Mouse (Mus musculus): ENCODE data around the gene Gm13871. TPM values are rescaled to one million over a fixed set of nuclear protein-coding genes. Genes with fewer than 3 reads are reported as not detected.
"Not testable (repeated sequence)": the region's sequence is repeated elsewhere in the genome, so short reads cannot be mapped to it uniquely, and the experiment has no call there.

The Gm13871 gene
- not detected in 2 replicates for polyA plus RNA-seq (2015; fragmentation: Nextera tagmentation; extraction: Ambion mirVana)

DNA sequence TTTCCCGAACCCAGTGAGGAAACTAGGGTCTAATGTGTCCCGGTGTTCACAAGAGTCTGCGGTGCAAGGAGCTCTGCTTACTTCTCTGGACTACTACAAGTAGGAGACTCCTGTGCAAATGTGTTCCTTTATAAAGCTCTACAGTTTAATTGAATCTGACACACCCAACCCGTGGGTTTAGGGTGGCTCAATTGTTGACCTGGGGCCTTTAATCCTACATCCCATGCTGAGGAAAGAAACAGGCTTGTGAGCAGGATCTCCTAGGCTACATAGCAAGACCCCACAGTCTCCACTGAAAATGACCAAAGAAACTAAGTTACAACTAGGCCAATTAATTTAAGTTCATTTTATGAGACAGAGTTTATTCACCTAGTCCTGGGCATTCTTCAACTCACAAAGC is at the start of gene Gm13871:
Gene Gm13871 (minus strand): TSS at position 101 of the 400 bp plus-strand sequence.
- H3K4me1 ChIP-seq = not testable (repeated sequence)

DNA sequence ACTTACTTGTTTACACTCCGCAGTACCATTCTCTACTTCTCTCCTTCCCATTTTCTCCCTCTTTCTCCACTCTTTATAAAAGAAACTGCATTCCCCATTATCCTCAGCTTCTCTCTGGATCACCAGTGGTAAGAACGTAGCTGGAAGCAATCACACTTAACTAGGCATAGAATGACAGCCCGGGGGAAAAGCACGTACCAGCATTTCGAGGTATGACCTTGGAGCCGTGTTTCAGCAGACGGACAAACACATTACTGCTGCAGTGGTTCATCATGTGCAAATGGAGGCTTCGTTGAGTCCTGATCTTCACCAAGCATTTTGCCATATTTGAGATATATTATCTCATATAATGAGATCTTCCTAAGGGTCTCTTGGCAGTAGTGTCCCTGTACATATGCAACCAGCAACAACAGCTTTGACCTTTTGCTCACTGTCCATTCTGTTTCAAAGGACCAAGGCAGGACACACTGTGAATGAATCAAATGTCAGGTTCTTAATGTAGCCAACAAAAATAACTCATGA is 44.7 kb upstream of the Gm13871 start, which contains the start of gene 2310002L09Rik:
Gene 2310002L09Rik (minus strand): TSS at position 472 of the 522 bp plus-strand sequence.
- Histone ChIP-seq H3K4me3 (no peak within 1 kb of the TSS), H3K36me3 (no peaks in the 10 kb centered on the region), H3K27ac (replicated peaks) (no peak within 1 kb of the TSS), H3K9ac (replicated peaks) (no peak within 1 kb of the TSS), H3K9me3 (no peaks in the 10 kb centered on the region), H3K4me1 (no peaks in the 10 kb centered on the region), H3K4me2 (replicated peaks) (no peak within 1 kb of the TSS), H3K27me3 (no peaks in the 10 kb centered on the region)
- ATAC-seq (replicated peaks) = no peak
- 88% methylated on average over 8 of the region's 8 CpGs for WGBS

More for the DNA sequence above, at the start of gene Gm13871:
- no CpG with 5 or more reads among the region's 4 CpGs for WGBS
- H3K27ac ChIP-seq (replicated peaks); H3K27me3 ChIP-seq; H3K9me3 ChIP-seq; H3K36me3 ChIP-seq; H3K9ac ChIP-seq (replicated peaks); H3K4me2 ChIP-seq (replicated peaks); ATAC-seq (replicated peaks); H3K4me3 ChIP-seq: not testable (repeated sequence)

DNA sequence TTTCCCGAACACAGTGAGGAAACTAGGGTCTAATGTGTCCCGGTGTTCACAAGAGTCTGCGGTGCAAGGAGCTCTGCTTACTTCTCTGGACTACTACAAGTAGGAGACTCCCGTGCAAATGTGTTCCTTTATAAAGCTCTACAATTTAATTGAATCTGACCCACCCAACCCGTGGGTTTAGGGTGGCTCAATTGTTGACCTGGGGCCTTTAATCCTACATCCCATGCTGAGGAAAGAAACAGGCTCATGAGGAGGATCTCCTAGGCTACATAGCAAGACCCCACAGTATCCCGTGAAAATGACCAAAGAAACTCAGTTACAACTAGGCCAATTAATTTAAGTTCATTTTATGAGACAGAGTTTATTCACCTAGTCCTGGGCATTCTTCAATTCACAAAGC is 14.9 kb upstream of the Gm13871 start, which contains the start of gene Gm11756:
Gene Gm11756 (minus strand): TSS at position 101 of the 400 bp plus-strand sequence.
- whole genome bisulfite sequencing = 84% methylated on average over 6 of the region's 6 CpGs
- H3K9ac ChIP-seq (replicated peaks); H3K36me3 ChIP-seq; ATAC-seq (replicated peaks); H3K27ac ChIP-seq (replicated peaks); H3K4me2 ChIP-seq (replicated peaks); H3K4me3 ChIP-seq; H3K4me1 ChIP-seq; H3K9me3 ChIP-seq; H3K27me3 ChIP-seq: not testable (repeated sequence)

DNA sequence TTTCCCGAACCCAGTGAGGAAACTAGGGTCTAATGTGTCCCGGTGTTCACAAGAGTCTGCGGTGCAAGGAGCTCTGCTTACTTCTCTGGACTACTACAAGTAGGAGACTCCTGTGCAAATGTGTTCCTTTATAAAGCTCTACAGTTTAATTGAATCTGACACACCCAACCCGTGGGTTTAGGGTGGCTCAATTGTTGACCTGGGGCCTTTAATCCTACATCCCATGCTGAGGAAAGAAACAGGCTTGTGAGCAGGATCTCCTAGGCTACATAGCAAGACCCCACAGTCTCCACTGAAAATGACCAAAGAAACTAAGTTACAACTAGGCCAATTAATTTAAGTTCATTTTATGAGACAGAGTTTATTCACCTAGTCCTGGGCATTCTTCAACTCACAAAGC is 14.7 kb downstream of the Gm13871 start, which contains the start of gene Gm11757:
Gene Gm11757 (minus strand): TSS at position 101 of the 400 bp plus-strand sequence.
- not testable (repeated sequence) for H3K36me3 ChIP-seq; H3K9me3 ChIP-seq; H3K27me3 ChIP-seq; H3K4me3 ChIP-seq; ATAC-seq (replicated peaks); H3K4me2 ChIP-seq (replicated peaks); H3K4me1 ChIP-seq; H3K27ac ChIP-seq (replicated peaks); H3K9ac ChIP-seq (replicated peaks)
- no CpG with 5 or more reads among the region's 4 CpGs for WGBS

DNA sequence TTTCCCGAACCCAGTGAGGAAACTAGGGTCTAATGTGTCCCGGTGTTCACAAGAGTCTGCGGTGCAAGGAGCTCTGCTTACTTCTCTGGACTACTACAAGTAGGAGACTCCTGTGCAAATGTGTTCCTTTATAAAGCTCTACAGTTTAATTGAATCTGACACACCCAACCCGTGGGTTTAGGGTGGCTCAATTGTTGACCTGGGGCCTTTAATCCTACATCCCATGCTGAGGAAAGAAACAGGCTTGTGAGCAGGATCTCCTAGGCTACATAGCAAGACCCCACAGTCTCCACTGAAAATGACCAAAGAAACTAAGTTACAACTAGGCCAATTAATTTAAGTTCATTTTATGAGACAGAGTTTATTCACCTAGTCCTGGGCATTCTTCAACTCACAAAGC is 29.6 kb downstream of the Gm13871 start, which contains the start of gene Gm11758:
Gene Gm11758 (minus strand): TSS at position 101 of the 400 bp plus-strand sequence.
- H3K4me3 ChIP-seq; H3K27ac ChIP-seq (replicated peaks); H3K36me3 ChIP-seq; H3K4me2 ChIP-seq (replicated peaks); H3K9me3 ChIP-seq; H3K27me3 ChIP-seq; H3K4me1 ChIP-seq; ATAC-seq (replicated peaks); H3K9ac ChIP-seq (replicated peaks): not testable (repeated sequence)
- WGBS = no CpG with 5 or more reads among the region's 4 CpGs

Other genes starting within 250 kb of the Gm13871 start
- gene Gm11239, start 237.6 kb downstream of the Gm13871 start, polyA plus RNA-seq (2015; fragmentation: Nextera tagmentation; extraction: Ambion mirVana) = not detected in 2 replicates
- not detected in 2 replicates for gene Gm428, start 222.4 kb downstream of the Gm13871 start, polyA plus RNA-seq (2015; fragmentation: Nextera tagmentation; extraction: Ambion mirVana)
- gene Rasef, start 115.0 kb downstream of the Gm13871 start, polyA plus RNA-seq (2015; fragmentation: Nextera tagmentation; extraction: Ambion mirVana) = 0.06 and 0.34 TPM in 2 replicates
- not detected in 2 replicates for gene Gm11758, start 29.7 kb downstream of the Gm13871 start, polyA plus RNA-seq (2015; fragmentation: Nextera tagmentation; extraction: Ambion mirVana)
- not detected in 2 replicates for gene Gm11757, start 14.8 kb downstream of the Gm13871 start, polyA plus RNA-seq (2015; fragmentation: Nextera tagmentation; extraction: Ambion mirVana)
- gene Gm11756, start 14.8 kb upstream of the Gm13871 start, polyA plus RNA-seq (2015; fragmentation: Nextera tagmentation; extraction: Ambion mirVana) = not detected in 2 replicates
- gene 2310002L09Rik, start 44.9 kb upstream of the Gm13871 start, polyA plus RNA-seq (2015; fragmentation: Nextera tagmentation; extraction: Ambion mirVana) = not detected in 2 replicates
- gene Frmd3, start 107.5 kb upstream of the Gm13871 start, polyA plus RNA-seq (2015; fragmentation: Nextera tagmentation; extraction: Ambion mirVana) = 21.2 and 21.5 TPM in 2 replicates

All from forebrain, embryonic 15.5 days (tissue).